8 mouse cellular contexts compared by ENCODE assay signal in genomic region chr11:85989536-85989935, GRCm38 (mm10).
A peak's percentile ranks its signal among the peaks of the same experiment; 100 is the strongest.
DNase-seq lines count a peak whose midpoint lies in the region; ATAC-seq lines count a peak whose summit lies in the region.

No protein-coding gene starts in this region.

- H3K27ac ChIP-seq in heart, embryonic 11.5 days (ENCODE audit: low read depth, low read length): no peak overlapping the region
- no peak overlapping the region for H3K27ac ChIP-seq in hindbrain, embryonic 11.5 days (ENCODE audit: low read depth, low read length)
- peak overlapping the region; percentile 59 for H3K27ac ChIP-seq in midbrain, embryonic 10.5 days (replicated peaks)

- H3K4me3 ChIP-seq in heart, embryonic 11.5 days (ENCODE audit: low read depth, low read length): peak overlapping the region; percentile 24; the same call in 1 of the 2 replicates
- 0 out of 2 replicates have a peak overlapping the region, but pooled peaks have one; percentile 2 for H3K4me3 ChIP-seq in hindbrain, embryonic 11.5 days (ENCODE audit: low read depth, low read length)
- H3K4me3 ChIP-seq in midbrain, embryonic 10.5 days: peak overlapping the region; percentile 48

- no peak overlapping the region for H3K9ac ChIP-seq in heart, embryonic 11.5 days (ENCODE audit: low read depth, low read length)
- H3K9ac ChIP-seq in hindbrain, embryonic 11.5 days (ENCODE audit: low read depth, low read length): peak overlapping the region; percentile 24; the same call in 1 of the 2 replicates

- no peaks in the 10 kb centered on the region for H3K9me3 ChIP-seq in heart, embryonic 11.5 days (replicated peaks; ENCODE audit: control insufficient read depth, low read length)
- no peaks in the 10 kb centered on the region for H3K9me3 ChIP-seq in hindbrain, embryonic 11.5 days (ENCODE audit: control insufficient read depth, low read length)
- H3K9me3 ChIP-seq in midbrain, embryonic 10.5 days (replicated peaks): no peaks in the 10 kb centered on the region

- 16% methylated on average over 10 of the region's 10 CpGs for WGBS in heart, embryonic 11.5 days (ENCODE audit: insufficient replicate concordance)
- WGBS in hindbrain, embryonic 11.5 days: 15% methylated on average over 10 of the region's 10 CpGs
- WGBS in midbrain, embryonic 10.5 days: 16% methylated on average over 10 of the region's 10 CpGs

- H3K4me1 ChIP-seq in heart, embryonic 11.5 days (ENCODE audit: control insufficient read depth, insufficient read depth, low read length): no peaks in the 10 kb centered on the region
- no peaks in the 10 kb centered on the region for H3K4me1 ChIP-seq in hindbrain, embryonic 11.5 days (replicated peaks; ENCODE audit: control insufficient read depth, insufficient read depth, low read length)
- H3K4me1 ChIP-seq in midbrain, embryonic 10.5 days: peaks cover 16% of the 10 kb centered on the region

- no peak for ATAC-seq in heart, embryonic 11.5 days (replicated peaks; ENCODE audit: insufficient number of reproducible peaks, low FRiP score, low TSS enrichment)
- ATAC-seq in hindbrain, embryonic 11.5 days (ENCODE audit: low FRiP score): no peak

- no peak for DNase-seq in heart, postnatal 36 days
- DNase-seq in MN1 (ENCODE audit: low spot score): peak; percentile 7
- DNase-seq in hindbrain, embryonic 11.5 days (ENCODE audit: low spot score): no peak
- no peak for DNase-seq in midbrain, embryonic 10.5 days (ENCODE audit: low spot score)
- DNase-seq in cerebellum, postnatal 4 days (ENCODE audit: low spot score in 2 of 2): no peak
- no peak for DNase-seq in right cerebral cortex, postnatal 10 days (ENCODE audit: low spot score in 2 of 2)
- no peak for DNase-seq in left cerebral cortex, postnatal 4 days

- H3K36me3 ChIP-seq in heart, embryonic 11.5 days (ENCODE audit: control insufficient read depth, insufficient read depth, low read length): no peaks in the 10 kb centered on the region
- H3K36me3 ChIP-seq in hindbrain, embryonic 11.5 days (ENCODE audit: control insufficient read depth, insufficient read depth, low read length): no peaks in the 10 kb centered on the region
- H3K36me3 ChIP-seq in midbrain, embryonic 10.5 days: no peaks in the 10 kb centered on the region

- peaks cover 4% of the 10 kb centered on the region for H3K27me3 ChIP-seq in heart, embryonic 11.5 days (ENCODE audit: control insufficient read depth, insufficient read depth, low read length)
- no peaks in the 10 kb centered on the region for H3K27me3 ChIP-seq in hindbrain, embryonic 11.5 days (ENCODE audit: control insufficient read depth, insufficient read depth, low read length)
- H3K27me3 ChIP-seq in midbrain, embryonic 10.5 days (ENCODE audit: low read depth, poor library complexity, severe bottlenecking): peaks cover 44% of the 10 kb centered on the region

- H3K4me2 ChIP-seq in heart, embryonic 11.5 days: peak overlapping the region; percentile 61
- H3K4me2 ChIP-seq in hindbrain, embryonic 11.5 days (replicated peaks; ENCODE audit: low read depth, low read length): peak overlapping the region; percentile 38

- intact Hi-C loops in heart, postnatal 36 days (cut with DNase I): no loop called here
- intact Hi-C loops in left cerebral cortex, postnatal 4 days (cut with DNase I): no loop called here
